Mouse (Mus musculus): ENCODE data around the gene Agps.

- TF ChIP-seq SRF (IDR thresholded peaks at IDR 0.05; ENCODE audit: control insufficient read depth, insufficient read length, low read depth), result no peak
- no peak for TF ChIP-seq POLR2A (IDR thresholded peaks at IDR 0.05; ENCODE audit: insufficient read length, low read depth)
- no peak for TF ChIP-seq USF1 (IDR thresholded peaks at IDR 0.05; ENCODE audit: low read depth)
- TF ChIP-seq POLR2AphosphoS2 (IDR thresholded peaks at IDR 0.05; ENCODE audit: insufficient read length, low read depth), result no peak
- TF ChIP-seq TCF12 (IDR thresholded peaks at IDR 0.05; ENCODE audit: insufficient read depth, poor library complexity, severe bottlenecking), result no peak
- TF ChIP-seq MAX (IDR thresholded peaks at IDR 0.05; ENCODE audit: low read depth), result no peak
- TF ChIP-seq TCF3 (IDR thresholded peaks at IDR 0.05; ENCODE audit: insufficient read length, low read depth), result no peak
- no peak for TF ChIP-seq REST (IDR thresholded peaks at IDR 0.05; ENCODE audit: insufficient read depth, insufficient read length)
Observed at GRCm38 (mm10) chr2:75825603-75826002, 6.4 kb upstream of the Agps start.
